Mouse (Mus musculus): ENCODE measurements around the gene Ppp1r14a.

DNA sequence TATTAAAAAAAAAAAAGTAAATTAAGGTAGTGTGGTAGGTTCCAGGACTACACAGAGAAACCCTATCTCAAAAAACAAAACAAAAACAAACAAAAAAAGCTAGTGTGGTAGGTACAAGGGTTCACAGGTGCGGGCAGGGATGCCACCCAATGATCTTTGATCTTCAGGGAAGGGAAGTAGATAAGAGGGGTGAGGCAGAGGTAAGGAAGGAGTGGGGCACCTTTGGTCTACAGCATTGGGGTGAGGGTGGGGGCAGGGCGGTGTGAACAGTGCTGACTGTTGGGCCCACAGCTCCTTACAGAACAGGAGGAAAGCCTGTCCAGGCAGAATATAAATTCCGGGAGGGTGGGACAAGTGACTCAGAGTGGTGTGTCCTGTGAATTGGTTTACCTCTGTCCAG lies 37.9 kb upstream of the Ppp1r14a start:
- TF ChIP-seq CTCF (conservative IDR thresholded peaks at IDR 0.05; ENCODE audit: low read length): no peak
- TF ChIP-seq NANOG (IDR thresholded peaks at IDR 0.05; ENCODE audit: borderline replicate concordance, low read length): no peak

All from E14TG2a.4 (cell line).